In the genomic region with DNA sequence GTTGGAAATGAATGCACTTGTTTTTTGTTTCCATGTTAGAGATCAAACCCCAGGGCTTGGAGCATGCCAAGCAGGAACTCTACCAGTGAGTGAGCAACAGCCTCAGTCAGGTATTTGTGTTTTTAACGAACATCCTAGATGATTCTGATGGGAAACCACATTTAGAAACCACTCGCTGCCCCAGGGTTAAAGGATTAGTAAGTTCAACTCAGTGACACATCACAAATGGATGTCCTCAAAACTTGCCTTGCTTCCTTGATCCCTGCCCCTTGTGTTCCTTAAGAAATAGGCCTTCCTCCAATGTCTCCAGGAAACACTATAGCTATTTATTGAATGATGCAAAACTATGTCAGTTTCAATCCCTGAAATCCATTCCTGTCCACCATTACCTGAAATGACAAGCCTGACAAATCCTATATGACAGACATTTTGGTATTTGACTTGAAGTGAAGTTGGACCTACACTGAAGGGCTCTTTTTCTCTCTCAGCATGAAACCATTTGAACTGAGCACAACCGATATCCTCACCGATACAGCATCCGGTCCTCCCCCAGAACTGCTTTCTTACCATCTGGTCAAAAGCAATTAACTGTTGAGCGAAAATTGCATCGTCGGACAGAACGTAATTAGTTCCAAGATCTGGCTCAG, we compare ENCODE assay signal across 8 mouse cellular contexts. TPM values are rescaled to one million over a fixed set of nuclear protein-coding genes. Genes with fewer than 3 reads are reported as not detected.
DNase-seq lines count a peak whose midpoint lies in the region; ATAC-seq and TF ChIP-seq lines count a peak whose summit lies in the region.

No protein-coding gene starts in this region.

- 0 out of 2 replicates have a peak, but pooled peaks cover 10% of the 10 kb centered on the region for H3K4me1 ChIP-seq in kidney, postnatal 0 days (replicated peaks; ENCODE audit: insufficient read depth, low read length)
- H3K4me1 ChIP-seq in brown adipose tissue, adult 24 weeks (ENCODE audit: control insufficient read depth, insufficient read depth, insufficient read length, low read length) = no peaks in the 10 kb centered on the region; the same call in 1 of the 2 replicates
- H3K4me1 ChIP-seq in hindbrain, embryonic 15.5 days (replicated peaks) = peaks cover 30% of the 10 kb centered on the region
- no peaks in the 10 kb centered on the region for H3K4me1 ChIP-seq in midbrain, postnatal 0 days (ENCODE audit: insufficient read depth, low read length)

- H3K9me3 ChIP-seq in kidney, postnatal 0 days (replicated peaks; ENCODE audit: low read length) = no peaks in the 10 kb centered on the region
- no peaks in the 10 kb centered on the region for H3K9me3 ChIP-seq in hindbrain, embryonic 15.5 days
- no peaks in the 10 kb centered on the region for H3K9me3 ChIP-seq in midbrain, postnatal 0 days (ENCODE audit: low read length)

- no peaks in the 10 kb centered on the region for H3K27me3 ChIP-seq in kidney, postnatal 0 days (ENCODE audit: insufficient read depth, low read length)
- no peaks in the 10 kb centered on the region for H3K27me3 ChIP-seq in hindbrain, embryonic 15.5 days
- H3K27me3 ChIP-seq in midbrain, postnatal 0 days (ENCODE audit: insufficient read depth, low read length) = no peaks in the 10 kb centered on the region

- H3K4me2 ChIP-seq in kidney, postnatal 0 days (ENCODE audit: low read length) = peak overlapping the region; percentile 95
- H3K4me2 ChIP-seq in hindbrain, embryonic 15.5 days = peak overlapping the region; percentile 94
- H3K4me2 ChIP-seq in midbrain, postnatal 0 days (ENCODE audit: low read depth, low read length, poor library complexity, severe bottlenecking) = peak overlapping the region; percentile 92

- TF ChIP-seq CTCF in kidney, postnatal 0 days (IDR thresholded peaks at IDR 0.05; ENCODE audit: low read depth) = no peak
- TF ChIP-seq CTCF in midbrain, postnatal 0 days (IDR thresholded peaks at IDR 0.05) = no peak

- H3K9ac ChIP-seq in kidney, postnatal 0 days (ENCODE audit: low read depth, low read length) = peak overlapping the region; percentile 82
- H3K9ac ChIP-seq in hindbrain, embryonic 15.5 days = peak overlapping the region; percentile 83
- peak overlapping the region; percentile 79 for H3K9ac ChIP-seq in midbrain, postnatal 0 days (replicated peaks; ENCODE audit: low read length, poor library complexity, severe bottlenecking)

- no peak for ATAC-seq in kidney, postnatal 0 days (replicated peaks; ENCODE audit: low FRiP score, low read depth)
- no peak for ATAC-seq in hindbrain, embryonic 15.5 days (ENCODE audit: low FRiP score, low read depth)
- no peak for ATAC-seq in midbrain, postnatal 0 days (ENCODE audit: low FRiP score)

- no peak for DNase-seq in kidney, postnatal 0 days (ENCODE audit: low spot score)
- no peak for DNase-seq in kidney, postnatal 36 days
- no peak for DNase-seq in midbrain, postnatal 0 days (ENCODE audit: low spot score)
- DNase-seq in right cerebral cortex, postnatal 36 days (ENCODE audit: low spot score in 2 of 2) = no peak
- DNase-seq in c-Kit-positive CD71-positive TER-119-positive erythroid progenitor cells, embryonic 14.5 days (ENCODE audit: low spot score) = no peak
- DNase-seq in urinary bladder, postnatal 14 days (ENCODE audit: low spot score) = no peak

- H3K36me3 ChIP-seq in kidney, postnatal 0 days (ENCODE audit: insufficient read depth, low read length) = 0 out of 2 replicates have a peak, but pooled peaks cover 3% of the 10 kb centered on the region
- peaks cover 10% of the 10 kb centered on the region for H3K36me3 ChIP-seq in hindbrain, embryonic 15.5 days
- peaks cover 4% of the 10 kb centered on the region; the same call in 1 of the 2 replicates for H3K36me3 ChIP-seq in midbrain, postnatal 0 days (ENCODE audit: insufficient read depth, low read length)

- H3K4me3 ChIP-seq in kidney, postnatal 0 days (replicated peaks; ENCODE audit: low read depth, low read length) = peak overlapping the region; percentile 92
- peak overlapping the region; percentile 77 for H3K4me3 ChIP-seq in brown adipose tissue, adult 24 weeks (ENCODE audit: insufficient read depth, low read depth, low read length)
- H3K4me3 ChIP-seq in hindbrain, embryonic 15.5 days = peak overlapping the region; percentile 77
- H3K4me3 ChIP-seq in midbrain, postnatal 0 days (ENCODE audit: low read depth, low read length) = peak overlapping the region; percentile 74

- WGBS in kidney, postnatal 0 days = 10% methylated on average over 9 of the region's 9 CpGs
- WGBS in hindbrain, embryonic 15.5 days = 18% methylated on average over 9 of the region's 9 CpGs
- WGBS in midbrain, postnatal 0 days = 15% methylated on average over 9 of the region's 9 CpGs

- H3K27ac ChIP-seq in kidney, postnatal 0 days = 0 out of 2 replicates have a peak overlapping the region, but pooled peaks have one; percentile 71
- H3K27ac ChIP-seq in brown adipose tissue, adult 24 weeks (replicated peaks; ENCODE audit: low read depth, low read length) = no peak overlapping the region; the same call in 1 of the 2 replicates
- H3K27ac ChIP-seq in hindbrain, embryonic 15.5 days (replicated peaks) = peak overlapping the region; percentile 84; the same call in 1 of the 2 replicates
- H3K27ac ChIP-seq in midbrain, postnatal 0 days (ENCODE audit: low read depth, low read length) = peak overlapping the region; percentile 79

RNA-seq across cellular contexts. Expression of a gene that starts 18.8 kb away (rescaled TPM):
- 21.1 and 23.3 TPM in 2 replicates for polyA plus RNA-seq in kidney, postnatal 0 days (2015; fragmentation: Nextera tagmentation; extraction: Ambion mirVana)
- 5.1 and 9.2 TPM in 2 replicates for polyA plus RNA-seq in brown adipose tissue, adult 24 weeks (2012; ENCODE audit: insufficient read depth, insufficient read length, missing spikeins)
- 52.6 and 55.1 TPM in 2 replicates for polyA plus RNA-seq in hindbrain, embryonic 15.5 days (2015; fragmentation: Nextera tagmentation; extraction: Ambion mirVana)
- total RNA-seq in midbrain, postnatal 0 days (2014; rRNA removed) = 26.9 and 31.2 TPM in 2 replicates
- polyA plus RNA-seq in midbrain, postnatal 0 days (2015; fragmentation: Nextera tagmentation; extraction: Ambion mirVana) = 43.9 and 45.7 TPM in 2 replicates

RNA-seq across cellular contexts. Expression of a gene that starts 27.2 kb away (rescaled TPM):
- 45.2 and 53.6 TPM in 2 replicates for polyA plus RNA-seq in kidney, postnatal 0 days (2015; fragmentation: Nextera tagmentation; extraction: Ambion mirVana)
- 119 and 145 TPM in 2 replicates for polyA plus RNA-seq in brown adipose tissue, adult 24 weeks (2012; ENCODE audit: insufficient read depth, insufficient read length, missing spikeins)
- 40.8 and 43.4 TPM in 2 replicates for polyA plus RNA-seq in hindbrain, embryonic 15.5 days (2015; fragmentation: Nextera tagmentation; extraction: Ambion mirVana)
- total RNA-seq in midbrain, postnatal 0 days (2014; rRNA removed) = 25.6 and 28.3 TPM in 2 replicates
- 23.2 and 28.2 TPM in 2 replicates for polyA plus RNA-seq in midbrain, postnatal 0 days (2015; fragmentation: Nextera tagmentation; extraction: Ambion mirVana)

RNA-seq across cellular contexts. Expression of a gene that starts 32.5 kb away (rescaled TPM):
- 215 and 225 TPM in 2 replicates for polyA plus RNA-seq in kidney, postnatal 0 days (2015; fragmentation: Nextera tagmentation; extraction: Ambion mirVana)
- polyA plus RNA-seq in brown adipose tissue, adult 24 weeks (2012; ENCODE audit: insufficient read depth, insufficient read length, missing spikeins) = 88.5 and 124 TPM in 2 replicates
- 237 and 238 TPM in 2 replicates for polyA plus RNA-seq in hindbrain, embryonic 15.5 days (2015; fragmentation: Nextera tagmentation; extraction: Ambion mirVana)
- 174 and 179 TPM in 2 replicates for total RNA-seq in midbrain, postnatal 0 days (2014; rRNA removed)
- polyA plus RNA-seq in midbrain, postnatal 0 days (2015; fragmentation: Nextera tagmentation; extraction: Ambion mirVana) = 242 and 274 TPM in 2 replicates

RNA-seq across cellular contexts. Expression of a gene that starts 34.5 kb away (rescaled TPM):
- not detected in 2 replicates for polyA plus RNA-seq in kidney, postnatal 0 days (2015; fragmentation: Nextera tagmentation; extraction: Ambion mirVana)
- not detected in 2 replicates for polyA plus RNA-seq in brown adipose tissue, adult 24 weeks (2012; ENCODE audit: insufficient read depth, insufficient read length, missing spikeins)
- polyA plus RNA-seq in hindbrain, embryonic 15.5 days (2015; fragmentation: Nextera tagmentation; extraction: Ambion mirVana) = not detected in 2 replicates
- not detected in 2 replicates for total RNA-seq in midbrain, postnatal 0 days (2014; rRNA removed)
- polyA plus RNA-seq in midbrain, postnatal 0 days (2015; fragmentation: Nextera tagmentation; extraction: Ambion mirVana) = not detected in 2 replicates

RNA-seq across cellular contexts. Expression of a gene that starts 44.1 kb away (rescaled TPM):
- polyA plus RNA-seq in kidney, postnatal 0 days (2015; fragmentation: Nextera tagmentation; extraction: Ambion mirVana) = not detected in 2 replicates
- not detected in 2 replicates for polyA plus RNA-seq in brown adipose tissue, adult 24 weeks (2012; ENCODE audit: insufficient read depth, insufficient read length, missing spikeins)
- not detected in 2 replicates for polyA plus RNA-seq in hindbrain, embryonic 15.5 days (2015; fragmentation: Nextera tagmentation; extraction: Ambion mirVana)
- 0.05 TPM in 1 of 2 replicates, not detected in the other for total RNA-seq in midbrain, postnatal 0 days (2014; rRNA removed)
- polyA plus RNA-seq in midbrain, postnatal 0 days (2015; fragmentation: Nextera tagmentation; extraction: Ambion mirVana) = not detected in 2 replicates
